Mouse (Mus musculus) thymus, postnatal 36 days (tissue): ENCODE data around the gene Plxdc1.
A peak's percentile ranks its signal among the peaks of the same experiment; 100 is the strongest.

Source experiments
- DNase-seq, 2 experiments: peaks; one replicate each; pipeline ENCODE4 v3.0.0; 2022; ENCODE audit warnings: mixed read lengths in 2 of 2

Plxdc1 gene

DNA sequence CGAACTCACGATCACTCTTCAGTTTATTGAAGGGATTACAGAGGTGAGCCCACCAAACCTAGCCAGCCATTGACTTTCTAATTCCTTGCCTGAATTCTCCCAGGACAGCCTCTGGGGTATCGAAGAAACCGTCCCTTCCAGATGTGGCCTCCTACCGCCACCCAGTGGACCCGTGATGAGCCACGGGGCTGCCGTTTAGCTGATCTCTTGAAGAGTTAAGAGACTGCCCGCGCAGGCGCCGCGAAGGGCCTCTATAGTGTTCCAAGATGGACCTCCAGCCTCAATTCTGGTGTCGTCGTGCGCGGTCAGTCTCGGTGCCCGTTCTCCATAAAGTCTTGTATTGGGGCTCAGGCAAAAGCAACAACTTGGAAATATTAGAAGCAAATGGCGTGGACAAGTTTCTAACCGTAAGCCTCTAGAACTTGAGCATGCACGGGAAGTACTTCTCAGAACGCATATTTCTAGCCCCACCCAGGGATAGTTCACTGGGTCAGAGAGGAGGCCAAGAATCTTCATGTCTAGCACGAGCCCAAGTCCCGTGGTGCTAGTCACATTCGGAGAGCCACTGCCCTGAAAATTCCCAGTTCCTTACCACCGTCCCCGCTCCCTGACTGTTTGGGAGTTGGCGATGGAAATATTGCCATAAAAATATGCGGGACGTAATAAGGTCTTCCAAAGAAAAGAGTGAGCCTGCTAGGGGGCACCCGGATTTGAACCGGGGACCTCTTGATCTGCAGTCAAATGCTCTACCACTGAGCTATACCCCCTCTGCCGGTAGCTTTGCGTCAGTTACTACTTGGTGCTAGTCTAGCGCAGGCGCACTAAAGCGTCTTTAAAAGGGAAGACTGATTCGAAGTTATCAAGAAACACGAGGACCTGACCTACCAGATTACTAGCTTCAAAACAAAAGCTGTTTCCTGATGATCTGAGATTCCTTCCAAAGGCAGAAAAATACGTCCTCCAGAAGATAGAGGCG is 1.6 kb upstream of the Plxdc1 start:
- peak; percentile 92 to 94 for DNase-seq

DNA sequence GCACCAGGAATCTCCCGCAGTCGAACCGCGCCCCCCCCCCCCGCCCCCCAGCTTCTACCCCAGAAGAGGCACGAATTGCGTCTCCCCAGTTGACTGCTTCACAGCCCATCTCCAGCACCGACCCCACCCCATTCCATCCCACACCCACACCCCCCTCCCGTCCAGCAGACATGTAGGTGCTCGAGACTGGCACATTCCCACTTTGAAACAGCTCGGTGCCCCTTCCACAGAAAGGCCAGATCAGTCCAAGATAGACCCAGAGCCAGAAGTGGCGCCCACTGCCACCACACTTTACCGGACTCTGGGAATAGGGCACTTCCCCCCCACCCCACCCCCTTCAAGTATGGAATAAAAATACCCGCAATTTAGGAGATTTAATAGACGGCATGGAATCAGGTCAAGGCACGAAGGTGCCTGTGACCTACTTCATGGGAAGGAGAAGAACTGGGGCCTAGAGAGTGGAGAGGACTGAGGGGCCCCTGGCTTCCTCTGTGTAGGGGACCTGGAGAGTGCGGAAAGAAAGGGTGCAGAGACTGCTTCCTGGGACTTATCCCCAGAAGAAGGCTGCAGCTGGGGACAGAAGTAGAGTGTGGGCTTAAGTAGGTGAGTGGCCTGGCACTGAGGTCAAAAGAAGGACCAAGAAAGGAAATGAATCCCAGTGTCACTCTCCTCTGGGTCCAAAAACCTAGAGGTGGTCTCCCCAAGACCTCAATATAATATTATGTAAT is 658 bp upstream of the Plxdc1 start:
- peak in 1 of 2 experiments; percentile 54 for DNase-seq

GRCm38 (mm10) chr11:97983983-97984382 is 2.3 kb downstream of the Plxdc1 start:
- no peak for DNase-seq

DNA sequence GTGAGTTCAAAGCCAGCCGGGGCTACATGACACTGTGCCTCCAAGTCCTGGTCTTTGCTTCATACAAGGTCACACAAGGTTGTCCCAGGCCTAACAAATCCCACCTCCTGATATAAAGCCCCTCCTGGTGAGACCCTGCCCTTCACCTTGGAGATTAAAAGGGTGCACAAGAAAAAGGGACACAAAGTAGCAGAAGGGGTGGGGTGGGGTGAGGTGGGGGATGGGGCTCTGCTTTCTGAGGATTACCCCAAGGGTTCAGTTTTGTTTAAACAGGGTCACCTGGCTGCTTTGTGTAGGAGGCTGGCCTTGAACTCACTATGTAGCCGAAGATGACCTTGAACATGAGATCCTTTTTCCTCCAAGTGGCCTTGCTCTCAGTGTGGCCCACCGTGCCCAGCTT is 2.7 kb downstream of the Plxdc1 start:
- no peak for DNase-seq

- no peak for DNase-seq
Measured at GRCm38 (mm10) chr11:97982721-97983120, 3.5 kb downstream of the Plxdc1 start.

DNA sequence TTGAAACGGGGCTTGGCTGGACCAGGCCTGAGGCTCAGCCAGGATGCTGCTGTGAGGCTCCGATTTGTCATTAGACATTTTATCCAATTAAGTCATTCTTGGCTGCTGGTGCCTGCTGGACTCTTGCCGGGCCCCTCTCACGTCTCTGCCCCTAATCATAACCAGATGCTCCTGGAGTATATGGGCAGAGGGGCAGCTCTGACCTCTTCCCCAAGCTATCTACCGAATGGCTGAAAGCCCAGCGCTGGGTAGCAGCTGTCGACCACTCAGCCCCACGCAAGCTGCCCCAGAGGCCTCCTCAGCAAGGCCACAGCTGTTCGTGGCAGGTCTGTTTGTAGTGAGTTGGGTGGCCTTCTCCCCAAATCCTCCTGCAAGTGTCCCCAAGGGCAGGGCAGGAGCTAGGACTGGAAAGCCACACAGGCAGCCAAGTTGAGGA is 5.7 kb downstream of the Plxdc1 start:
- DNase-seq, result no peak

DNA sequence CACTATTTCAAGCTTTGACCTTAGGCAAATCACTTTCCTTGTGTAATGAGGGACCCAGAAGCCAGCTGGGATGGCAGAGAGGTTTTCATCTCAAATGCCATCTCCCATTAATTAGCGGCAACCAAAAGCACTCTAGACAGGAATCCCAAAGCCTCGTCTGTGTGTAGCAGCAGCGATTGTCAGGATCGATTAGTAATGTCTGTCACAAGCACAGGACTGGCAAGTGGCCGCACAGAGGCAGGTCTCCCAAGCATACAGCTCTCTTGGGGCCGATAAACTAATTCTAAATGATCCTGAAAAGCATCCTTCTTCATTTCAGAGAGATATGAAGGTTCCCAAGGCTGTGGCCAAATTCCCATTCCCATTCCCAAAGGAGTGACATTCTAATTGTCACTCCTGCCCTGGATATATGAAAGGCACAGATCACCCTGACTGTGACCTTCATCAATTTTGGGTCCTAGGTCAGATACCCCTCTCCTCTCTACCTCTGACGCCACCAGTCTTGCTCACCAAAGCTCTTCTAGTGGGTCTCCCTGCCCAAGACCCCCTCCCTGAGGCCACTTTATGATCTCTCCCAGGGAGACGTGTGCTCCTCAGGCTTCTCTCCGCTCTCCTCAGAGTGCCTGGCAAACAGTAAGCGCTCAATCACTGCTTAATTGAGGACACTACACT is 6.3 kb downstream of the Plxdc1 start:
- no peak for DNase-seq

DNA sequence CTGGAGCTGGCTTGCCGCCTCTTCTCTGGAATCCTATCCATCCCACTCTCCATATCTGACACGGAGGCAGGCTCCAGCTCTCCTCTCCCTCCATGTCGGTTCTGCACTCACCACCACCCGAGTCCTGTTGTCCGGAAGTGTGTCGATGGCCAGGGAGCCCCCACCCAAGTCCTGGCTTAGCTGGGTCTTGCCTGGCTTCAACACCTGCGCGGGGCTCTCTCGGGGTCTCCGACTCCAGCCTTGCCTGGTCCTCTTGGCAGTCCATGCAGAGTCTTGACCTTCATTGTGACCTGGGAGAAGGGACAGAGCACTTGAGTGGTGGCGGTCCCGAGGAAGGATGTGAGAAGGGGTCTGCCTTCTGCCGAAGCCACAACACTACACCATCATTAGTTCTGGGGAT is 7.9 kb downstream of the Plxdc1 start:
- peak in 1 of 2 experiments; percentile 52 for DNase-seq

DNA sequence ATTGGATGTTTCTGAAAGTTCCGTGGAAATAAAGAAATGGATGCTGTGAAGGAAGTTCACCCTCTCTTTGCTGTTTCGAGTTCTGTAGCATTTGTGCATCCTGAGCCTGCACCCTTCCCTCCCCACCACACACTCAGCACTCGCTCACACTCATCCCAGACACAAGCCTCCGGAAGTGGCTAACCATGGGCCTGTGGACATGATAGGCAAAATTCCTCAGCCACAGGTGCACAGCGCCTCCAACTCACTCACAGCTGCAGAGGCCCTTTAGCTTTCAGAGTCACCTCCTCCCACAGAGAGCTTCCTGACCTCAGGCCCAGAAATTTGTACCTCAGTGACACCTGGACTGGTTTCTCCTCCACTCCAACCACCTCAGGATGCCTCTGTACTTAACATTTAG is 8.4 kb downstream of the Plxdc1 start:
- peak; percentile 76 to 86 for DNase-seq

DNA sequence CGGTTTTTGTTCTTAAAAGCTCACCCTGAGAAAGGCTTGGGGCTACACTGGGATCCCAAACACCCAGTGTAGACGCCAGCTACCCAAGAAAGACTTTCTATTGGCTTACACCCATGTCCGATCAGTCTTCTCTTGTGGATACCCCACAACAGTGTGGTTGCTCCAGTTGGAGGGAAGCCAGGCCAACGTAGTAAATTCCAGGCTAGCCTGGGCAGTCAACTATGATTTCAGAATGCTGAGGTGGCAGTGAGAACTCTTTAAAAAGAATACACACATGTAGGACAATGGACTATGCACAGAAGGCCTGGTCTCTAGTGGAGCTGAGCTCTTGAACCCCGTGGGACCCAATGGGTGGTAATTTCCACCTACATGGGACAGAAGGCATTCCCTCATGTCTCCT is 11.5 kb downstream of the Plxdc1 start:
- DNase-seq, result no peak

GRCm38 (mm10) chr11:97974141-97974540 is 12.1 kb downstream of the Plxdc1 start:
- no peak for DNase-seq

GRCm38 (mm10) chr11:97972434-97972833 is 13.8 kb downstream of the Plxdc1 start:
- no peak for DNase-seq

- no peak for DNase-seq
Measured at GRCm38 (mm10) chr11:97971232-97971631, 15.0 kb downstream of the Plxdc1 start.

- DNase-seq, result no peak
Measured at GRCm38 (mm10) chr11:97970771-97971170, 15.5 kb downstream of the Plxdc1 start.

DNA sequence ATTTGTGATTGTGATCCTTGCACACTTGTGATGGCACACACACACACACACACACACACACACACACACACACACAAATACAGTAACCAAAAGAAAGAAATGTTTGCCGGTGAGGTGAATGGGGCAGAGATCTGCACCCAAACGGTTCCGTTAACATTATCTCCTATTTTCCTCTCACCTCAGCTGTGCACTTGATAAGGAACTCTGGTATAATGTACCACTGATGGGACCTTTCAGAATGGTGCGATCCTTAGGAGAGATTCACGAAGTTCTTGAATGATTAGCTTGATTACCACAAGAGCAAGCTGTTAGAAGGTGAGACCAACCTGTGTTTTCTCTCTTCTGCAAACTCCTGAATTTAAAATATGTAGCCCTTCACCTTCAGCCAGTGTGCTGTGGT is 17.9 kb downstream of the Plxdc1 start:
- no peak for DNase-seq

- no peak for DNase-seq
Measured at GRCm38 (mm10) chr11:97967114-97967513, 19.1 kb downstream of the Plxdc1 start.

DNA sequence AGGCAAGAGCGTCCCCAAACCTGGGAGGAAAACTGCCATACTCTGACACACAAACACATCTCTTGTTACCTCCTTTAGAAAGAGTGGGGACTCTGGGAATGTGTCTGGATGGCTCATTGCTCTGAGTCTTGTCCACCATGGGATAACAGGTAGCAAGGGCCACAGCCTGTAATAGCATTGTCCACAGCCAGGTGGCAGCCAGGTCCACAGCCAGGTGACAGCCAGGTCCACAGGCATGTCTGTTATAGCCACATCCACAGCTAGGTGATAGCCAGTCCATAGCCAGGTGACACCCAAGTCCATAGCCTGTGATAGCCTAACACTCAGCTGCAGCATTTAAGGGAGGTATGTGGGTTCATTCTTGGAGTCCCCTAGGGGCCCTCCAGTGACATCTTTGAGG is 25.3 kb downstream of the Plxdc1 start:
- DNase-seq, result peak in 1 of 2 experiments; percentile 46

DNA sequence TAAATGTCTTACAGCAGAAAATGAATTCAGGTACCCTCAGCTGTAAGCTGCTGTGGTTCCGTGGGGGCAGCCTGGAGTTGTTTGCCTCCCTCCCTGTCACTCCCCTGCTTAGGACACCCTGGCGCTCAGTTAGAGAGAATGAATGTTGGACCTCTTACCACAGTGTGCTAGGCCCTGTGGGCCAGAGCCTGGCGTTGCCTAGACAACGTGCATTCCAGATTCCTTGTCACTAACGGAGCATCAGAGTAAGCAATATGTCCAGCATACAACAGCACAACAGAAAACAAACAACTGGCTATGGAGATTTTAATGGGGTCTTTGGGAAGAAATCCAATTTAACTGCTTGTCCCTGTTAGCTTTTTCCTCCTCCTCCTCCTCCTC is 27.0 kb downstream of the Plxdc1 start:
- no peak for DNase-seq

DNA sequence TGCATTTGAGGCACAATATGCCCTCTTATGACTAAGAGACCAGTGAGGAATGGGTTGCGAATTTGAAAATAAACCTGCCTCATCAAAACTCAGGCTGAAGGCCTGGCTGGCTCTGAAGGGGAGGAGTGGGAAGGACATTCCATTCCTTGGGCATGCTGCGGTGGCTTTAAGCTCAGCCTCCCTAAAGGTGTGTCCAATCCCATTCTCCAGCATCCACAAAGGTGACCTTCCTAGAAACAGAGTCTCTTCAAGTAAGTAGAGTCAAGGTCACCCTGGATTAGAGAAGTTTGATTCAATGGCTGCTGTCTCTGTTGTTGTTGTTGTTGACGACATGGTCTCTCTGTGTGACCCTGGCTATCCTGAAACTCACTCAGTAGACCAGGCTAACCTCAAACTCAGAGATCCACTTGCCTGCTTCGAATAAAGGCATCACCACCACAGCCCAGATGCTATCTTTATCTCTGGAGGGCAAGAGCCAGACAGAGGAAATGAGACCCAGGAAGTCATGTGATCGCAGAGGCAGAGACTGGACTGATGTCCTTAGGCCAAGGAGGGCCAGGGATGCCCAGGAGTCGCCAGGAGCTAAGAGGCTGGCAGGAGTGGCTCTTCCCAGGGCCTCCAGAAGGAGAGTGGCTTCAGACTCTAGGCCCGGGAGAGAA is 27.5 kb downstream of the Plxdc1 start:
- no peak for DNase-seq

- no peak for DNase-seq
Measured at GRCm38 (mm10) chr11:97956905-97957560, 29.2 kb downstream of the Plxdc1 start.

DNA sequence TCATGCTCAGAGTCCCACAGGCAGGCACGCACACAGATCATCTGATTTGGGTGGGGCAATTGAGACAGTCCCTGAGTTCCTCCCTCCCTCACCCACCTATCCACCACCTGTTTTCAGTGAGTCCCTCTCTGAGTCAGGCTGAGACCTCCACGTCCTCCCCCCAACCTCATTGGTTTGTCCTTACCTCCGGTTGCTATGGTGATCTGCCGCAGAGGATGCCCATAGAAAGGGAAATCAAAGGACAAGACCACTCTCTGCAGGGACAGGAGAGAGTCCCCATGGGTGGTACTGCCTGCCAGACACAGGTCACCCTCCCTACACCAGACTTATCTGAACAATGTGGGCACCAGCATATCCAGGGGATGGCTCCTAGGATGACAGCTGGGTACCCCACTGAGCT is 30.3 kb downstream of the Plxdc1 start:
- no peak for DNase-seq
